Mouse (Mus musculus) hindbrain, embryonic 12.5 days (tissue): ENCODE measurements around the gene Plekhh1. TPM values are rescaled to one million over a fixed set of nuclear protein-coding genes. Genes with fewer than 3 reads are reported as not detected.

Experiments
- ATAC-seq: fragments of 200-750 bp; cut with Nextera tagmentation; 2 replicates; pipeline ENCODE4 v1.8.0; 2017; ENCODE audit warnings: moderate TSS enrichment; ENCODE audit not compliant: low FRiP score
- H3K27ac ChIP-seq: fragments of 300-500 bp; sonication (generic); 2 replicates; pipeline ENCODE4 v1.5.1; 2016; ENCODE audit warnings: mild to moderate bottlenecking
- H3K27me3 ChIP-seq: fragments of 300-500 bp; sonication (generic); 2 replicates; pipeline ENCODE4 v1.6.1; 2016; ENCODE audit warnings: mild to moderate bottlenecking
- H3K36me3 ChIP-seq: fragments of 300-500 bp; sonication (generic); 2 replicates; pipeline ENCODE4 v1.6.1; 2016; ENCODE audit warnings: mild to moderate bottlenecking
- H3K4me1 ChIP-seq: fragments of 300-500 bp; sonication (generic); 2 replicates; pipeline ENCODE4 v1.6.1; 2016
- H3K4me2 ChIP-seq: fragments of 300-500 bp; sonication (generic); replicated peaks from 2 replicates; pipeline ENCODE4 v1.6.1; 2016; ENCODE audit warnings: mild to moderate bottlenecking
- H3K4me3 ChIP-seq: fragments of 300-500 bp; sonication (generic); 2 replicates; pipeline ENCODE4 v1.5.1; 2016; ENCODE audit warnings: mild to moderate bottlenecking
- H3K9ac ChIP-seq: fragments of 300-500 bp; sonication (generic); 2 replicates; pipeline ENCODE4 v1.6.1; 2016; ENCODE audit warnings: mild to moderate bottlenecking, moderate library complexity
- H3K9me3 ChIP-seq: fragments of 300-500 bp; sonication (generic); replicated peaks from 2 replicates; pipeline ENCODE4 v1.6.1; 2016; ENCODE audit warnings: mild to moderate bottlenecking
- WGBS: fragments of 180-500 bp; shearing (Covaris S2); methylation state at CpG from one replicate; pipeline ENCODE4 v1.1.7; 2016; 5-methylcytosine and 5-hydroxymethylcytosine counted together
- polyA plus RNA-seq: library from polyadenylated mRNA; unstranded; fragments of >200 nt; fragmentation: Nextera tagmentation; extraction: Ambion mirVana; gene quantifications from 2 replicates; pipeline ENCODE4 v1.2.1, GENCODE M21; 2016

The Plekhh1 gene
- 4.9 and 5.7 TPM in 2 replicates for polyA plus RNA-seq

GRCm38 (mm10) chr12:79028911-79029861, at the start of gene Plekhh1:
Gene Plekhh1, plus strand, starts transcription at chr12:79029163.
- under 1% methylated on average over 71 of the region's 80 CpGs for WGBS
- no peaks in the 10 kb centered on the region for H3K9me3 ChIP-seq
- H3K4me2 ChIP-seq, result peak within 1 kb of the TSS; percentile 91
- peaks cover 6% of the 10 kb centered on the region; the same call in 1 of the 2 replicates for H3K4me1 ChIP-seq
- H3K27ac ChIP-seq, result peak within 1 kb of the TSS; percentile 70
- no peaks in the 10 kb centered on the region for H3K36me3 ChIP-seq
- no peaks in the 10 kb centered on the region; the same call in 1 of the 2 replicates for H3K27me3 ChIP-seq
- H3K9ac ChIP-seq, result peak within 1 kb of the TSS; percentile 88
- peak within 1 kb of the TSS; percentile 90 for H3K4me3 ChIP-seq
- peak; percentile 93 for ATAC-seq

GRCm38 (mm10) chr12:78980683-78981091, 48.3 kb upstream of the Plekhh1 start:
- Histone ChIP-seq H3K4me1 (peaks cover 4% of the 10 kb centered on the region; the same call in 1 of the 2 replicates), H3K9me3 (no peaks in the 10 kb centered on the region), H3K9ac (no peak overlapping the region), H3K27me3 (no peaks in the 10 kb centered on the region), H3K36me3 (no peaks in the 10 kb centered on the region), H3K27ac (no peak overlapping the region), H3K4me3 (no peak overlapping the region), H3K4me2 (no peak overlapping the region)
- ATAC-seq, result no peak
- WGBS, result 80% methylated on average over 5 of the region's 5 CpGs

- Histone ChIP-seq H3K9me3 (no peaks in the 10 kb centered on the region), H3K27ac (no peak overlapping the region), H3K36me3 (no peaks in the 10 kb centered on the region), H3K4me1 (peaks cover 4% of the 10 kb centered on the region; the same call in 1 of the 2 replicates), H3K9ac (no peak overlapping the region), H3K4me3 (no peak overlapping the region), H3K27me3 (no peaks in the 10 kb centered on the region), H3K4me2 (no peak overlapping the region)
- ATAC-seq, result no peak
- WGBS, result 84% methylated on average over 2 of the region's 2 CpGs
These were observed 47.8 kb upstream of the Plekhh1 start for GRCm38 (mm10) chr12:78981131-78981530.

- peaks cover 4% of the 10 kb centered on the region; the same call in 1 of the 2 replicates for H3K4me1 ChIP-seq
- no peak overlapping the region for H3K4me3 ChIP-seq
- WGBS, result 71% methylated on average over 9 of the region's 9 CpGs
- ATAC-seq, result no peak
- H3K27ac ChIP-seq, result no peak overlapping the region
- H3K9ac ChIP-seq, result no peak overlapping the region
- H3K27me3 ChIP-seq, result no peaks in the 10 kb centered on the region
- H3K4me2 ChIP-seq, result no peak overlapping the region
- H3K36me3 ChIP-seq, result no peaks in the 10 kb centered on the region
- no peaks in the 10 kb centered on the region for H3K9me3 ChIP-seq
These were observed 46.8 kb upstream of the Plekhh1 start for GRCm38 (mm10) chr12:78981938-78982825.

GRCm38 (mm10) chr12:78983296-78984034, 45.5 kb upstream of the Plekhh1 start:
- Histone ChIP-seq H3K9me3 (no peaks in the 10 kb centered on the region), H3K9ac (no peak overlapping the region), H3K4me1 (peaks cover 4% of the 10 kb centered on the region; the same call in 1 of the 2 replicates), H3K27me3 (no peaks in the 10 kb centered on the region), H3K4me2 (no peak overlapping the region), H3K36me3 (no peaks in the 10 kb centered on the region), H3K27ac (no peak overlapping the region), H3K4me3 (no peak overlapping the region)
- no peak for ATAC-seq
- WGBS, result 80% methylated on average over 9 of the region's 9 CpGs

- Histone ChIP-seq H3K27ac (no peak overlapping the region), H3K4me1 (peaks cover 4% of the 10 kb centered on the region; the same call in 1 of the 2 replicates), H3K4me3 (no peak overlapping the region), H3K4me2 (no peak overlapping the region), H3K9ac (no peak overlapping the region), H3K27me3 (no peaks in the 10 kb centered on the region), H3K36me3 (no peaks in the 10 kb centered on the region), H3K9me3 (no peaks in the 10 kb centered on the region)
- no peak for ATAC-seq
- WGBS, result 67% methylated on average over 3 of the region's 3 CpGs
These were observed 44.9 kb upstream of the Plekhh1 start for GRCm38 (mm10) chr12:78984035-78984432.

GRCm38 (mm10) chr12:78987581-78988081, 41.3 kb upstream of the Plekhh1 start:
- Histone ChIP-seq H3K4me3 (no peak overlapping the region), H3K4me1 (peaks cover 4% of the 10 kb centered on the region; the same call in 1 of the 2 replicates), H3K27me3 (no peaks in the 10 kb centered on the region), H3K9me3 (no peaks in the 10 kb centered on the region), H3K9ac (no peak overlapping the region), H3K27ac (no peak overlapping the region), H3K36me3 (no peaks in the 10 kb centered on the region), H3K4me2 (no peak overlapping the region)
- ATAC-seq, result peak; percentile 65; the same call in 1 of the 2 replicates
- 60% methylated on average over 9 of the region's 9 CpGs for WGBS

- no peak overlapping the region for H3K4me3 ChIP-seq
- no peak for ATAC-seq
- H3K9me3 ChIP-seq, result no peaks in the 10 kb centered on the region
- no peak overlapping the region for H3K9ac ChIP-seq
- WGBS, result 75% methylated on average over 4 of the region's 4 CpGs
- no peaks in the 10 kb centered on the region for H3K36me3 ChIP-seq
- no peak overlapping the region for H3K4me2 ChIP-seq
- no peak overlapping the region for H3K27ac ChIP-seq
- H3K27me3 ChIP-seq, result no peaks in the 10 kb centered on the region
- H3K4me1 ChIP-seq, result no peaks in the 10 kb centered on the region
These were observed 32.7 kb upstream of the Plekhh1 start for GRCm38 (mm10) chr12:78996271-78996670.

- no peaks in the 10 kb centered on the region for H3K4me1 ChIP-seq
- no peaks in the 10 kb centered on the region for H3K27me3 ChIP-seq
- no peaks in the 10 kb centered on the region for H3K36me3 ChIP-seq
- H3K27ac ChIP-seq, result no peak overlapping the region
- ATAC-seq, result no peak
- H3K4me2 ChIP-seq, result no peak overlapping the region
- H3K4me3 ChIP-seq, result no peak overlapping the region
- WGBS, result 15% methylated on average over 6 of the region's 7 CpGs
- H3K9ac ChIP-seq, result no peak overlapping the region
- H3K9me3 ChIP-seq, result no peaks in the 10 kb centered on the region
These were observed 32.3 kb upstream of the Plekhh1 start for GRCm38 (mm10) chr12:78996711-78997110.

- no peak overlapping the region for H3K9ac ChIP-seq
- peaks cover 9% of the 10 kb centered on the region for H3K4me1 ChIP-seq
- 0 out of 2 replicates have a peak, but pooled peaks cover 10% of the 10 kb centered on the region for H3K27me3 ChIP-seq
- no peak overlapping the region for H3K27ac ChIP-seq
- no peaks in the 10 kb centered on the region for H3K36me3 ChIP-seq
- ATAC-seq, result no peak
- H3K9me3 ChIP-seq, result no peaks in the 10 kb centered on the region
- H3K4me2 ChIP-seq, result no peak overlapping the region
- H3K4me3 ChIP-seq, result no peak overlapping the region
- 87% methylated on average over 5 of the region's 5 CpGs for WGBS
These were observed 26.6 kb upstream of the Plekhh1 start for GRCm38 (mm10) chr12:79002406-79002805.

- Histone ChIP-seq H3K27ac (no peak overlapping the region), H3K9me3 (no peaks in the 10 kb centered on the region), H3K4me3 (no peak overlapping the region), H3K4me2 (no peak overlapping the region), H3K9ac (no peak overlapping the region), H3K27me3 (0 out of 2 replicates have a peak, but pooled peaks cover 10% of the 10 kb centered on the region), H3K36me3 (no peaks in the 10 kb centered on the region), H3K4me1 (peaks cover 9% of the 10 kb centered on the region)
- no peak for ATAC-seq
- WGBS, result 83% methylated on average over 3 of the region's 3 CpGs
These were observed 26.0 kb upstream of the Plekhh1 start for GRCm38 (mm10) chr12:79002978-79003377.
